Mouse (Mus musculus) frontal cortex, adult 2 months (tissue): Measurements from ENCODE around the gene Kdm5a. TPM values are rescaled to one million over a fixed set of nuclear protein-coding genes. Genes with fewer than 3 reads are reported as not detected.

Experiments
- DNase-seq, 2 experiments: peaks; one replicate each; pipeline ENCODE4 v3.0.0; 2022; ENCODE audit warnings: low spot score in 1 of 2; ENCODE audit errors: extremely low spot score in 1 of 2
- polyA plus RNA-seq: library from polyadenylated mRNA; depleted of rRNA; stranded (reverse); fragments of >200 nt; gene quantifications from 2 replicates; pipeline ENCODE4 v1.2.3, GENCODE M21; 2012

The Kdm5a gene
- polyA plus RNA-seq, 1 experiment = 13.8 TPM

GRCm38 (mm10) chr6:120438161-120438560 is 74.2 kb downstream of the Kdm5a start:
- no peak for DNase-seq

GRCm38 (mm10) chr6:120442171-120442749 is 78.3 kb downstream of the Kdm5a start:
- no peak for DNase-seq

GRCm38 (mm10) chr6:120443363-120444355 is 79.7 kb downstream of the Kdm5a start:
- DNase-seq = no peak

GRCm38 (mm10) chr6:120450208-120450607 is 86.3 kb downstream of the Kdm5a start:
- DNase-seq = no peak

GRCm38 (mm10) chr6:120452384-120453102 is 88.6 kb downstream of the Kdm5a start:
- DNase-seq = no peak

GRCm38 (mm10) chr6:120453103-120453445 is 89.2 kb downstream of the Kdm5a start:
- DNase-seq = peak in 1 of 2 experiments; percentile 31

- no peak for DNase-seq
Observed at GRCm38 (mm10) chr6:120453556-120453955, 89.6 kb downstream of the Kdm5a start.

- no peak for DNase-seq
Observed at GRCm38 (mm10) chr6:120454627-120455077, 90.7 kb downstream of the Kdm5a start.

- no peak for DNase-seq
Observed at GRCm38 (mm10) chr6:120457074-120457473, 93.2 kb downstream of the Kdm5a start.

GRCm38 (mm10) chr6:120457751-120458150 is 93.8 kb downstream of the Kdm5a start:
- DNase-seq = no peak

GRCm38 (mm10) chr6:120461217-120461616 is 97.3 kb downstream of the Kdm5a start:
- no peak for DNase-seq

GRCm38 (mm10) chr6:120462251-120462650 is 98.3 kb downstream of the Kdm5a start:
- no peak for DNase-seq

GRCm38 (mm10) chr6:120463086-120463871 is 99.4 kb downstream of the Kdm5a start, which contains the start of gene Il17ra:
TSS of gene Il17ra (plus strand) at chr6:120463247.
- peak in 1 of 2 experiments; percentile 60 for DNase-seq

GRCm38 (mm10) chr6:120463884-120464283 is 100.0 kb downstream of the Kdm5a start:
- no peak for DNase-seq

- no peak for DNase-seq
Observed at GRCm38 (mm10) chr6:120464406-120464939, 100.5 kb downstream of the Kdm5a start.

- DNase-seq = no peak
Observed at GRCm38 (mm10) chr6:120465393-120465792, 101.5 kb downstream of the Kdm5a start.

- DNase-seq = no peak
Observed at GRCm38 (mm10) chr6:120466609-120467329, 102.8 kb downstream of the Kdm5a start.

GRCm38 (mm10) chr6:120468259-120468658 is 104.3 kb downstream of the Kdm5a start:
- DNase-seq = no peak

GRCm38 (mm10) chr6:120469268-120469667 is 105.3 kb downstream of the Kdm5a start:
- no peak for DNase-seq
